Mouse (Mus musculus) midbrain, embryonic 10.5 days (tissue): ENCODE results near the gene Elovl6. TPM values are rescaled to one million over a fixed set of nuclear protein-coding genes. Genes with fewer than 3 reads are reported as not detected.

Experiments
- DNase-seq: peaks from one replicate; pipeline ENCODE4 v3.0.0-alpha.2; 2017; ENCODE audit warnings: low spot score
- H3K27ac ChIP-seq: fragments of 300-500 bp; sonication (generic); replicated peaks from 2 replicates; pipeline ENCODE4 v1.5.1; 2016; ENCODE audit warnings: mild to moderate bottlenecking
- H3K27me3 ChIP-seq: fragments of 300-500 bp; sonication (generic); 2 replicates; pipeline ENCODE4 v1.6.1; 2016; ENCODE audit warnings: low read depth, mild to moderate bottlenecking; ENCODE audit not compliant: poor library complexity, severe bottlenecking
- H3K36me3 ChIP-seq: fragments of 300-500 bp; sonication (generic); 2 replicates; pipeline ENCODE4 v1.6.1; 2016; ENCODE audit warnings: mild to moderate bottlenecking, moderate library complexity
- H3K4me1 ChIP-seq: fragments of 300-500 bp; sonication (generic); 2 replicates; pipeline ENCODE4 v1.6.1; 2016
- H3K4me3 ChIP-seq: fragments of 300-500 bp; sonication (generic); 2 replicates; pipeline ENCODE4 v1.5.1; 2016; ENCODE audit warnings: mild to moderate bottlenecking, moderate library complexity
- H3K9me3 ChIP-seq: fragments of 300-500 bp; sonication (generic); replicated peaks from 2 replicates; pipeline ENCODE4 v1.6.1; 2016; ENCODE audit warnings: mild to moderate bottlenecking
- WGBS: fragments of 180-500 bp; shearing (Covaris S2); methylation state at CpG from one replicate; pipeline ENCODE4 v1.1.7; 2016; 5-methylcytosine and 5-hydroxymethylcytosine counted together
- polyA plus RNA-seq: library from polyadenylated mRNA; unstranded; fragments of >200 nt; fragmentation: Nextera tagmentation; extraction: Ambion mirVana; gene quantifications from 2 replicates; pipeline ENCODE4 v1.2.1, GENCODE M21; 2016

Elovl6 gene
- polyA plus RNA-seq, 1 experiment from 2014 or later = 39.5 TPM

GRCm38 (mm10) chr3:129576522-129576921 is 44.4 kb downstream of the Elovl6 start:
- Histone ChIP-seq H3K4me1 (peaks cover 29% of the 10 kb centered on the region), H3K4me3 (no peak overlapping the region), H3K27ac (no peak overlapping the region), H3K36me3 (peaks cover 53% of the 10 kb centered on the region), H3K9me3 (no peaks in the 10 kb centered on the region), H3K27me3 (no peaks in the 10 kb centered on the region)
- no peak for DNase-seq
- WGBS = 92% methylated on average over 6 of the region's 6 CpGs

GRCm38 (mm10) chr3:129578741-129579475 is 46.8 kb downstream of the Elovl6 start:
- no peaks in the 10 kb centered on the region for H3K9me3 ChIP-seq
- DNase-seq = no peak
- no peak overlapping the region for H3K4me3 ChIP-seq
- no peaks in the 10 kb centered on the region for H3K27me3 ChIP-seq
- peaks cover 13% of the 10 kb centered on the region for H3K4me1 ChIP-seq
- WGBS = 92% methylated on average over 11 of the region's 11 CpGs
- H3K27ac ChIP-seq = no peak overlapping the region
- peaks cover 36% of the 10 kb centered on the region for H3K36me3 ChIP-seq

GRCm38 (mm10) chr3:129581024-129581423 is 48.9 kb downstream of the Elovl6 start:
- Histone ChIP-seq H3K36me3 (peaks cover 18% of the 10 kb centered on the region), H3K4me1 (peaks cover 13% of the 10 kb centered on the region), H3K9me3 (no peaks in the 10 kb centered on the region), H3K27me3 (no peaks in the 10 kb centered on the region), H3K4me3 (no peak overlapping the region), H3K27ac (no peak overlapping the region)
- DNase-seq = no peak
- WGBS = 87% methylated on average over 3 of the region's 3 CpGs

GRCm38 (mm10) chr3:129582449-129582848 is 50.3 kb downstream of the Elovl6 start:
- no peaks in the 10 kb centered on the region for H3K9me3 ChIP-seq
- no peaks in the 10 kb centered on the region for H3K27me3 ChIP-seq
- H3K27ac ChIP-seq = no peak overlapping the region
- WGBS = 84% methylated on average over 4 of the region's 4 CpGs
- no peak overlapping the region for H3K4me3 ChIP-seq
- peaks cover 10% of the 10 kb centered on the region; the same call in 1 of the 2 replicates for H3K36me3 ChIP-seq
- no peak for DNase-seq
- peaks cover 19% of the 10 kb centered on the region for H3K4me1 ChIP-seq

- WGBS = 84% methylated on average over 5 of the region's 5 CpGs
- Histone ChIP-seq H3K27me3 (no peaks in the 10 kb centered on the region), H3K36me3 (peaks cover 10% of the 10 kb centered on the region; the same call in 1 of the 2 replicates), H3K9me3 (no peaks in the 10 kb centered on the region), H3K4me3 (no peak overlapping the region), H3K27ac (no peak overlapping the region), H3K4me1 (peaks cover 19% of the 10 kb centered on the region)
- no peak for DNase-seq
Observed at GRCm38 (mm10) chr3:129583290-129583689, 51.1 kb downstream of the Elovl6 start.

- Histone ChIP-seq H3K27ac (no peak overlapping the region), H3K4me1 (peaks cover 31% of the 10 kb centered on the region), H3K36me3 (peaks cover 12% of the 10 kb centered on the region), H3K4me3 (no peak overlapping the region), H3K9me3 (no peaks in the 10 kb centered on the region), H3K27me3 (no peaks in the 10 kb centered on the region)
- no peak for DNase-seq
- WGBS = 95% methylated on average over 8 of the region's 8 CpGs
Observed at GRCm38 (mm10) chr3:129587916-129588315, 55.8 kb downstream of the Elovl6 start.

- H3K9me3 ChIP-seq = no peaks in the 10 kb centered on the region
- no peak for DNase-seq
- peaks cover 12% of the 10 kb centered on the region for H3K36me3 ChIP-seq
- H3K4me3 ChIP-seq = no peak overlapping the region
- no peak overlapping the region for H3K27ac ChIP-seq
- H3K4me1 ChIP-seq = peaks cover 31% of the 10 kb centered on the region
- H3K27me3 ChIP-seq = no peaks in the 10 kb centered on the region
- WGBS = 84% methylated on average over 3 of the region's 3 CpGs
Observed at GRCm38 (mm10) chr3:129588753-129589152, 56.6 kb downstream of the Elovl6 start.

- 91% methylated on average over 10 of the region's 10 CpGs for WGBS
- DNase-seq = no peak
- Histone ChIP-seq H3K4me1 (peaks cover 31% of the 10 kb centered on the region), H3K9me3 (no peaks in the 10 kb centered on the region), H3K27ac (no peak overlapping the region), H3K4me3 (no peak overlapping the region), H3K27me3 (no peaks in the 10 kb centered on the region), H3K36me3 (peaks cover 15% of the 10 kb centered on the region)
Observed at GRCm38 (mm10) chr3:129589705-129590104, 57.5 kb downstream of the Elovl6 start.

- Histone ChIP-seq H3K9me3 (no peaks in the 10 kb centered on the region), H3K4me3 (no peak overlapping the region), H3K4me1 (peaks cover 31% of the 10 kb centered on the region), H3K27me3 (no peaks in the 10 kb centered on the region), H3K27ac (peak overlapping the region; percentile 30; the same call in 1 of the 2 replicates), H3K36me3 (peaks cover 15% of the 10 kb centered on the region)
- WGBS = 77% methylated on average over 17 of the region's 17 CpGs
- DNase-seq = no peak
Observed at GRCm38 (mm10) chr3:129590548-129591226, 58.5 kb downstream of the Elovl6 start.

- WGBS = 75% methylated on average over 9 of the region's 9 CpGs
- H3K4me3 ChIP-seq = no peak overlapping the region
- peak; percentile 22 for DNase-seq
- H3K36me3 ChIP-seq = peaks cover 20% of the 10 kb centered on the region
- 0 out of 2 replicates have a peak overlapping the region, but pooled peaks have one; percentile 30 for H3K27ac ChIP-seq
- H3K9me3 ChIP-seq = no peaks in the 10 kb centered on the region
- H3K4me1 ChIP-seq = peaks cover 31% of the 10 kb centered on the region
- H3K27me3 ChIP-seq = no peaks in the 10 kb centered on the region
Observed at GRCm38 (mm10) chr3:129591251-129591650, 59.1 kb downstream of the Elovl6 start.

GRCm38 (mm10) chr3:129591761-129592160 is 59.6 kb downstream of the Elovl6 start:
- H3K9me3 ChIP-seq = no peaks in the 10 kb centered on the region

GRCm38 (mm10) chr3:129593001-129593400 is 60.8 kb downstream of the Elovl6 start:
- no peak overlapping the region for H3K27ac ChIP-seq
- H3K27me3 ChIP-seq = no peaks in the 10 kb centered on the region
- no peaks in the 10 kb centered on the region for H3K9me3 ChIP-seq
- H3K4me1 ChIP-seq = peaks cover 27% of the 10 kb centered on the region
- WGBS = 94% methylated on average over 9 of the region's 9 CpGs
- DNase-seq = no peak
- no peak overlapping the region for H3K4me3 ChIP-seq
- H3K36me3 ChIP-seq = peaks cover 24% of the 10 kb centered on the region

More at GRCm38 (mm10) chr3:129591761-129592160, 59.6 kb downstream of the Elovl6 start:
- H3K4me1 ChIP-seq = peaks cover 28% of the 10 kb centered on the region
- peaks cover 24% of the 10 kb centered on the region for H3K36me3 ChIP-seq
- 94% methylated on average over 8 of the region's 8 CpGs for WGBS
- no peak overlapping the region for H3K27ac ChIP-seq
- DNase-seq = no peak
- H3K27me3 ChIP-seq = no peaks in the 10 kb centered on the region
- no peak overlapping the region for H3K4me3 ChIP-seq

GRCm38 (mm10) chr3:129593735-129594134 is 61.6 kb downstream of the Elovl6 start:
- no peak for DNase-seq
- 91% methylated on average over 3 of the region's 3 CpGs for WGBS
- H3K4me1 ChIP-seq = peaks cover 27% of the 10 kb centered on the region
- H3K27me3 ChIP-seq = no peaks in the 10 kb centered on the region
- no peak overlapping the region for H3K27ac ChIP-seq
- peaks cover 21% of the 10 kb centered on the region for H3K36me3 ChIP-seq
- H3K9me3 ChIP-seq = no peaks in the 10 kb centered on the region
- no peak overlapping the region for H3K4me3 ChIP-seq
